Mouse (Mus musculus) adrenal gland, postnatal 25 days (tissue): ENCODE measurements around the gene Nacad. TPM values are rescaled to one million over a fixed set of nuclear protein-coding genes. Genes with fewer than 3 reads are reported as not detected.

Experiments
- DNase-seq: peaks from one replicate; pipeline ENCODE4 v3.0.0; 2021; ENCODE audit warnings: mixed read lengths
- total RNA-seq: library from RNA; stranded (reverse); gene quantifications from 2 replicates; pipeline ENCODE4 v1.2.3, GENCODE M21; 2021

The Nacad gene
- total RNA-seq, 1 experiment from 2014 or later, result 2.2 TPM

GRCm38 (mm10) chr11:6580065-6580750, 25.6 kb downstream of the Nacad start:
- no peak for DNase-seq

GRCm38 (mm10) chr11:6579361-6579760, 26.5 kb downstream of the Nacad start:
- no peak for DNase-seq

GRCm38 (mm10) chr11:6576151-6576550, 29.7 kb downstream of the Nacad start:
- no peak for DNase-seq

- peak; percentile 35 for DNase-seq
These were observed 36.5 kb downstream of the Nacad start for GRCm38 (mm10) chr11:6569410-6569777.

GRCm38 (mm10) chr11:6568584-6569409, 37.1 kb downstream of the Nacad start:
- DNase-seq, result no peak

- DNase-seq, result no peak
These were observed 37.9 kb downstream of the Nacad start for GRCm38 (mm10) chr11:6567951-6568350.

GRCm38 (mm10) chr11:6566496-6566895, 39.4 kb downstream of the Nacad start:
- DNase-seq, result no peak

- DNase-seq, result no peak
These were observed 42.7 kb downstream of the Nacad start for GRCm38 (mm10) chr11:6563201-6563600.

- DNase-seq, result no peak
These were observed 43.5 kb downstream of the Nacad start for GRCm38 (mm10) chr11:6562359-6562758.

GRCm38 (mm10) chr11:6561474-6561873, 44.4 kb downstream of the Nacad start:
- DNase-seq, result no peak

GRCm38 (mm10) chr11:6560655-6561360, 45.0 kb downstream of the Nacad start:
- no peak for DNase-seq

- no peak for DNase-seq
These were observed 45.9 kb downstream of the Nacad start for GRCm38 (mm10) chr11:6559996-6560395.

- DNase-seq, result no peak
These were observed 47.6 kb downstream of the Nacad start for GRCm38 (mm10) chr11:6558234-6558633.

- no peak for DNase-seq
These were observed 55.7 kb downstream of the Nacad start for GRCm38 (mm10) chr11:6550201-6550600.

GRCm38 (mm10) chr11:6549770-6550169, 56.1 kb downstream of the Nacad start:
- DNase-seq, result no peak

Other genes starting within 250 kb of the Nacad start
- gene Zmiz2, start 217.0 kb downstream of the Nacad start, total RNA-seq, result 61.5 and 63.4 TPM in 2 replicates
- 1,910 and 1,993 TPM in 2 replicates for gene Ppia, start 190.6 kb downstream of the Nacad start, total RNA-seq
- gene H2afv, start 161.6 kb downstream of the Nacad start, total RNA-seq, result 75.0 and 84.5 TPM in 2 replicates
- gene Purb, start 130.1 kb downstream of the Nacad start, total RNA-seq, result 72.5 and 73.5 TPM in 2 replicates
- 0.48 and 1.3 TPM in 2 replicates for gene Myo1g, start 85.1 kb downstream of the Nacad start, total RNA-seq
- 31.5 and 38.4 TPM in 2 replicates for gene Ccm2, start 59.2 kb downstream of the Nacad start, total RNA-seq
- 54.1 and 60.7 TPM in 2 replicates for gene Tbrg4, start 20.0 kb upstream of the Nacad start, total RNA-seq
- not detected in 2 replicates for gene Wap, start 32.6 kb upstream of the Nacad start, total RNA-seq
- 10.5 and 13.4 TPM in 2 replicates for gene Ramp3, start 52.5 kb upstream of the Nacad start, total RNA-seq
- gene Gm11983, start 231.6 kb upstream of the Nacad start, total RNA-seq, result not detected in 2 replicates